Comparison of ENCODE assay signal across 8 mouse cellular contexts in genomic region chr10:127288800-127289572, GRCm38 (mm10). TPM values are rescaled to one million over a fixed set of nuclear protein-coding genes. Genes with fewer than 3 reads are reported as not detected.
DNase-seq lines count a peak whose midpoint lies in the region; ATAC-seq lines count a peak whose summit lies in the region.

TSS of gene Mbd6 (minus strand) at chr10:127289018.

- H3K4me1 ChIP-seq in hindbrain, embryonic 10.5 days (replicated peaks): peaks cover 88% of the 10 kb centered on the region

- H3K27me3 ChIP-seq in hindbrain, embryonic 10.5 days (ENCODE audit: insufficient read depth, poor library complexity, severe bottlenecking): no peaks in the 10 kb centered on the region

- 0 out of 2 replicates have a peak, but pooled peaks have one; percentile 3 for ATAC-seq in frontal cortex, adult (ENCODE audit: low TSS enrichment)

- H3K4me3 ChIP-seq in hindbrain, embryonic 10.5 days: peak within 1 kb of the TSS; percentile 89

- peak within 1 kb of the TSS; percentile 97 for H3K27ac ChIP-seq in hindbrain, embryonic 10.5 days

- no peaks in the 10 kb centered on the region for H3K9me3 ChIP-seq in hindbrain, embryonic 10.5 days

- WGBS in hindbrain, embryonic 10.5 days: under 1% methylated on average over 50 of the region's 65 CpGs

- H3K36me3 ChIP-seq in hindbrain, embryonic 10.5 days: peaks cover 53% of the 10 kb centered on the region

- DNase-seq in MEL-GATA-1-ER (ENCODE audit: extremely low read depth, low read depth): peak; percentile 78
- DNase-seq in cerebellum, adult 8-10 months: peak; percentile 87
- peak; percentile 90 for DNase-seq in hindbrain, embryonic 10.5 days (ENCODE audit: low spot score)
- peak; percentile 83 to 84 for DNase-seq in layer of hippocampus, postnatal 14 days (ENCODE audit: low spot score in 2 of 2)
- peak; percentile 91 for DNase-seq in lung, postnatal 14 days
- peak; percentile 89 for DNase-seq in retina, adult 2 months (ENCODE audit: low read depth, low spot score)
- DNase-seq in thymus, postnatal 36 days: peak; percentile 88 to 93

RNA-seq across cellular contexts. Expression of gene Mbd6, which starts in this region (rescaled TPM):
- polyA plus RNA-seq in hindbrain, embryonic 10.5 days (2016; fragmentation: Nextera tagmentation; extraction: Ambion mirVana): 12.8 and 16.3 TPM in 2 replicates
- 10 to 100 TPM; 46.0 to 53.3 TPM for total RNA-seq in layer of hippocampus, postnatal 14 days (2021)

Comparison
In these comparisons a context has a peak if more than half of its experiments do, and no peak if none do; other contexts are left out.
1. Peak in every context shown above with its lines: DNase-seq, ATAC-seq, H3K4me3 ChIP-seq and H3K27ac ChIP-seq.